Mouse (Mus musculus) lung, adult 2 months (tissue): Measurements from ENCODE around the gene A630001G21Rik.

Experiments used
- CTCF ChIP-seq: fragments of 200-500 bp; IDR thresholded peaks from 2 replicates; pipeline ENCODE4 v1.5.1; 2011; ENCODE audit warnings: mild to moderate bottlenecking, low read length, control low read depth; ENCODE audit not compliant: insufficient read depth
- POLR2A ChIP-seq: fragments of 200-500 bp; IDR thresholded peaks from 2 replicates; pipeline ENCODE4 v1.6.1; 2011; ENCODE audit warnings: low read depth, mild to moderate bottlenecking, control low read depth, low read length, borderline replicate concordance; ENCODE audit errors: extremely low read depth

DNA sequence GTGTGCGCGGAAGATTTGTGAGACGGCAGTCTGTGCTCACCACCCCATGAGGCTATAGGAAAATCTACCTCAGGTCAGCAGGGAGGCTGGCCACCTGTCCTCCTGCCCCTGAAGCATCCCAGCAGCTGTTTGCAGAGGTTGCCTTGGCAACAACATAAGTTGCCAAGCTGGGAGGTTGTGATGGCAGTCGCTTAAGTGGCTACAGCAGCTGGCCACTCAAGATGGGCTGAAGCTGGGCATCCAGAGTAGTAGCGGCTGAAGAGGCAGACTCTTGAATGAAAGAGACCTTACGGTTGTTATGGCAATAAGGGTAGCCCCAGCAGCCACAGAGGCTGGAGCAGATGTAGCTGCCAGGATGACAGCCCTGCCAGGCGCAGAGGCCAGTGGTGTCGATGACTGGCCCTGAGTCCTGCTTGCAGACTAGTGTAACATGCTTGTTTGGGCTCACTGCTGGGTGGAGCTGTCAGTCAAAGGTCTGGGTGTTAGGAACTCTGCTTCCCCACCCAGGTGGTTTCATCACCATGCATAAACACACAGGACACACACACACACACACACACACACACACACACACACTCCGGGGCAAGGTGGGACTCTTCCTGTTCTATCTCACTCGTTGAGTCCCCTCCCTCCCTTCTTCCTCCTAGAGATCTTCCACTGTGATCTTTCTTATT, 58.1 kb downstream of the A630001G21Rik start:
- TF ChIP-seq POLR2A: no peak
- TF ChIP-seq CTCF: no peak
